Mouse (Mus musculus): Measurements from ENCODE around the gene Gm6812. TPM values are rescaled to one million over a fixed set of nuclear protein-coding genes. Genes with fewer than 3 reads are reported as not detected.
"Not testable (repeated sequence)": the region's sequence is repeated elsewhere in the genome, so short reads cannot be mapped to it uniquely, and the experiment has no call there.

Gene Gm6812
- not detected in 2 replicates for polyA plus RNA-seq (2015; fragmentation: Nextera tagmentation; extraction: Ambion mirVana)

GRCm38 (mm10) chrX:68892953-68893352 is at the start of gene Gm6812:
Gene Gm6812, minus strand, starts transcription at chrX:68893053.
- not testable (repeated sequence) for H3K4me1 ChIP-seq; H3K27ac ChIP-seq; H3K36me3 ChIP-seq; H3K9ac ChIP-seq; H3K9me3 ChIP-seq; ATAC-seq (ENCODE audit: insufficient number of reproducible peaks, low FRiP score, low TSS enrichment, low read depth); H3K4me2 ChIP-seq; H3K27me3 ChIP-seq; H3K4me3 ChIP-seq
- WGBS = 62% methylated on average over 5 of the region's 5 CpGs

DNA sequence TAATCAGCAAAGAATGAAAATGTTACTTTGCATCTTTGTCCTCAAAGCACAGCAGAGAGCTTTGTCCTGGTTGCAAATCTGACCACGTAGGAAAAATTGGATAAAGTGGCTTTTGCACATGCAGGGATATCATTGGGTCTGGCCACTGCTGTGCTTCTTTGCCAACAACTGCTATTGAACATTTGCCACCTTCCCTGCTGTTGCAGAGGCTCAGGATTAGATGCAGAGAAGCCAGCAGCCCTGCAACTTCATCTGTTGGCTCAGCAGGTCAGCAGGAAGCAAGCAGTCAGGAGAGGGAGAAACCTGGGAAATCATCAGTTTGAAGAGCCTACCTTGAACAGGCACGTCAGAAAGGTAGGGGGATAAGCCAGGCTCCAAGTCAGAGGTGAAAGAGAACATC is 27.7 kb downstream of the Gm6812 start:
- H3K36me3 ChIP-seq = no peaks in the 10 kb centered on the region
- H3K4me2 ChIP-seq = no peak overlapping the region
- no peaks in the 10 kb centered on the region for H3K27me3 ChIP-seq
- H3K9ac ChIP-seq = no peak overlapping the region
- no peak for ATAC-seq (ENCODE audit: insufficient number of reproducible peaks, low FRiP score, low TSS enrichment, low read depth)
- no peak overlapping the region for H3K27ac ChIP-seq
- H3K4me1 ChIP-seq = no peaks in the 10 kb centered on the region
- 36% methylated on average over 2 of the region's 2 CpGs for WGBS
- no peak overlapping the region for H3K4me3 ChIP-seq
- no peaks in the 10 kb centered on the region for H3K9me3 ChIP-seq

Other genes starting within 250 kb of the Gm6812 start
- gene Fmr1, start 214.5 kb downstream of the Gm6812 start, polyA plus RNA-seq (2015; fragmentation: Nextera tagmentation; extraction: Ambion mirVana) = 48.5 and 59.3 TPM in 2 replicates
- 0.34 and 0.38 TPM in 2 replicates for gene Fmr1nb, start 131.2 kb downstream of the Gm6812 start, polyA plus RNA-seq (2015; fragmentation: Nextera tagmentation; extraction: Ambion mirVana)
- gene Gm14698, start 72.0 kb downstream of the Gm6812 start, polyA plus RNA-seq (2015; fragmentation: Nextera tagmentation; extraction: Ambion mirVana) = 2.6 and 3.7 TPM in 2 replicates